Mouse (Mus musculus) layer of hippocampus, adult 9-11 months (tissue): ENCODE data around the gene Ppp1r13l.

Experiments used
- DNase-seq: peaks from one replicate; pipeline ENCODE4 v3.0.0; 2022

Ppp1r13l gene

GRCm38 (mm10) chr7:19369823-19370425 lies 10.4 kb downstream of the Ppp1r13l start:
- DNase-seq: no peak

GRCm38 (mm10) chr7:19373367-19373766 lies 13.8 kb downstream of the Ppp1r13l start:
- DNase-seq: no peak

DNA sequence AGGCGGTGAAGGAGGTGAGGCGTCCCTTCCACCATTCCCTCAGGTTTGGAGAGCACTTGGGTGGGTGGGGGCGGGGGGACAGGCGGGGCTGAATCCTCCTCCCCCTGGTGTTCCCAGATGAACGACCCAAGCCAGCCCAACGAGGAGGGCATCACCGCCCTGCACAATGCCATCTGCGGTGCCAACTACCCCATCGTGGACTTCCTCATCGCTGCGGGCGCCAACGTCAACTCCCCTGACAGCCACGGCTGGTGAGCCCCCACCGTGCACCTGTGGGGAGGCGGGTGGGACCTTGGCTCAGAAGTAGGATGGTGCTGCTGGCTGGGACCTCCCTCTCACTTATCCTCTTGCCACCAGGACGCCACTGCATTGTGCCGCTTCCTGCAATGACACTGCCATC lies 15.8 kb downstream of the Ppp1r13l start:
- DNase-seq: no peak

GRCm38 (mm10) chr7:19376019-19376418 lies 16.5 kb downstream of the Ppp1r13l start:
- DNase-seq: no peak

GRCm38 (mm10) chr7:19378049-19378448 lies 18.5 kb downstream of the Ppp1r13l start:
- DNase-seq: no peak

DNA sequence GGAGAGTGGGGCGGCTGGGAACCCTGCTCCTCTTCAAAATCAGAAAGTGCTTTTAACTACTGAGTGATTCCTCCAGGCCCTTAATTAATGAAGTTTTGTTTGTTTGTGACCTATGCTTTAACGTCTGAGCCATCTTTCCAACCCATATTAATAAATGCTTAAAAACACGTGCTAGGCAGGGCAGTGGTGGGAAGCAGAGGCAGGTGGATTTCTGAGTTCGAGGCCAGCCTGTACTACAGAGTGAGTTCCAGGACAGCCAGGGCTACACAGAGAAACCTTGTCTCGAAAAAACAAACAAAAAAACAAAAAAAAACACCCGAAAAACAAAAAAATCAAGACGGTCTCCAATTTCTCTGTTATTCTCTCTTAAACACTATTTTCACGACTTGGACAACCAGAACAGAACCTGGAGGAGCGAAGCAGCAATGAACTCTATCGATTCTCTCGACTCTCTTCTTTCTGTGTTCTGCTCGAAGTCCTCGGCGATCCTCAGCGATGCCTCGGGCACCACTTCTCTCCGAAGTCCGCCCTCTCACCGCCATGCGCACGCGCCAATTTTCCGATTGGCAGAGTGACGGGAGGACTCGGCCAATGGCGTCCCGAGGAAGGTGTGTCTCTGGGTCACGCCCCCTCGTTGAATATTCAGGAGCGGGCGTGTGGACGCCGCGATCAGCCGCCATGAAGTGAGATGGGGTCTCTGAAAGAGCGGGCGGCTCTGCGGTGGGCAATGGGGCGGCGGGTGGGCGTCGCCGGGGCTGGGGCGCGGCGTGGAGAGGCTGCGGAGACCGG lies 22.0 kb downstream of the Ppp1r13l start, which contains the start of gene Ercc2:
Gene Ercc2 (plus strand): TSS at position 634 of the 789 bp plus-strand sequence.
- DNase-seq: peak; percentile 98

- no peak for DNase-seq
These were observed 22.6 kb downstream of the Ppp1r13l start for GRCm38 (mm10) chr7:19382166-19382541.

GRCm38 (mm10) chr7:19383708-19384107 lies 24.2 kb downstream of the Ppp1r13l start:
- DNase-seq: no peak

DNA sequence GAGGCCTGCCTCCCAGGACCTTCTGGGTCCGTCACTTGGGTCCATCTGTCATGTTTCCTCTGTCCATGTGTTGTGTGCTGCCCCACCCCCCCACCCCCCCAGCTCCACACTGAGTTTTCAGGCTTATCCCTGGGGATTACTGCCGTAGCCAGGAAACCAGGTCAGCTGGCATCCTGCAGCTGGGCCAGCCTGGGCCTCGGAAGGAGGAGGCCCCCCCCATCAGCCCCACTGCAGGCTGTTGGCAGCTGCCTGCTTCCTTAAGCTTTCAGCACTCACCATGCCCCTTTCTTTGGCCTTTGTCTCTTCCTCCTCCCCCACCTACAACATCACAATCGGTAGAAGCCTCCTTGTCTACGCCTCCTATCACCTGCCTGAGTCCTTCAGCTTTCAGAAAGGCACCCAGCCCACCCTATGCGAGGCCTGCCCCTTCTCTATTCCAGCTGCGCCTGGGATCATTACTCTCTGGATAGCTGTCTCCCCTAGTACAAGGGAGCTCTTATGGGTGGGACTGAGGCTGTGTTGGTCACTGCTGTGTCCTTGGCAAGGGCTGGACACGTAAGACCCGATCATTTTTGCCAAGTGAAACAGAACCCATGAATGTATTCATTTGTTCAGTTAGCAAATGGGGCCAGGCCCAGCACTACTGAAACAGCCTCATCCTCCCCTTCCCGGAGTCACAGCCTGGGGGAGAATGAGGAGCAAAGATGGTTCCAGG lies 29.3 kb downstream of the Ppp1r13l start:
- peak; percentile 61 for DNase-seq

- DNase-seq: no peak
These were observed 34.9 kb downstream of the Ppp1r13l start for GRCm38 (mm10) chr7:19394484-19394883.

DNA sequence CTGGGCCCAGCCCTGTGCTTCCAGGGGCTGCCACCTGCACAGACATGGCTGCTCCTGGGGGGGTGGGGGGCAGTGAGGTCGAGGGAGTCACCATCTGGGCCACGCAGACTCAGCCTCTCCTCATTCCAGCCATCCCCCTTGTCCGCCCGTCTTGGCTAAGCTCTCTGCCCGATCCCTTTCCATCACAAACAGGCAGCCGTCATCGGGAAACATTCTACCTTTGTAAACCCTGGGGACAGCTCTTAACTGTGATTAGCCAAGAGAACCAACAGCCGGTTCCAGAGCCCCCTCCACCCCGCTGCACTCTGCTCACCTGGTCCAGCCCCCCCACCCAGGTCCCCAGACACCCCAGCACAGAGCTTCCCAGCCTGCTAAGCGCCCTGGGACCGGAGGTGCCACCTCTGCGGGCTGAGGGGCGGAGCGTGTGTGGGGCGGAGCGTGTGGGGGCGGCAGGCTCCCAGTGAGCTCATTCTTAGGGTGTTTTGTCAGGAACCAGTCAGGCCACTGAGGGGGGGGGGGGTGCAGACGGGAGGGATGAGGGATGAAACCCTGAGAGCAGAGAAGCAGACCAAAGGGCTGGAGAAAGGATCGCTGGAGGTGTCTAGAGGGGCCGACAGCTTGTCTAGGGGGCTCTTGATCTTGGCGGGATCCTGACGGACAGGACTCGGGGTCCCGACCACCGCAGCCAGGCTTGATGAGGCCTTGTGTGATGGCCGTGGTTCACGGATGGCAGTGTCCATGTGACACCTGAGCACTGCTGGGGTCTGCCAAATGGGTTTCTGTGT lies 40.1 kb downstream of the Ppp1r13l start:
- no peak for DNase-seq

DNA sequence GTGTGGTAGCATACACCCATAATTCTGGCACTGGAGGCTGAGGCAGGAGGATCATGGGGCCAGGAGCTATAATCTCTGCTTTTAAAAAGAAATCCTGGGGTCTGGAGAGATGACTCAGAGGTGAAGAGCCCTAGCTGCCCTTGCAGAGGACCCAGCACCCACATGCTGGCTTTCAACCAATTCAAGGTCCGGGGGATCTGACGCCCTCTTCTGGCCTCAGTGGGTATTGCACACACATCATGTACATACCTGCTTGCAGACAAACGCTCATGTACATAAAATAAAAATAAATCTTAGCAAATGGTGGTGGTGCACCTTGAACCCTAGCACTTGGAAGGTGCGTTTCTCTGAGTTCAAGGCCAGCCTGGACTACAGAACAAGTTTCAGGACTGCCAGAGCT lies 41.4 kb downstream of the Ppp1r13l start:
- DNase-seq: no peak

GRCm38 (mm10) chr7:19402535-19403112 lies 43.1 kb downstream of the Ppp1r13l start:
- no peak for DNase-seq

- DNase-seq: no peak
These were observed 44.3 kb downstream of the Ppp1r13l start, which contains the start of gene Klc3 for GRCm38 (mm10) chr7:19403731-19404296. Gene Klc3 (minus strand): TSS chr7:19404104.

DNA sequence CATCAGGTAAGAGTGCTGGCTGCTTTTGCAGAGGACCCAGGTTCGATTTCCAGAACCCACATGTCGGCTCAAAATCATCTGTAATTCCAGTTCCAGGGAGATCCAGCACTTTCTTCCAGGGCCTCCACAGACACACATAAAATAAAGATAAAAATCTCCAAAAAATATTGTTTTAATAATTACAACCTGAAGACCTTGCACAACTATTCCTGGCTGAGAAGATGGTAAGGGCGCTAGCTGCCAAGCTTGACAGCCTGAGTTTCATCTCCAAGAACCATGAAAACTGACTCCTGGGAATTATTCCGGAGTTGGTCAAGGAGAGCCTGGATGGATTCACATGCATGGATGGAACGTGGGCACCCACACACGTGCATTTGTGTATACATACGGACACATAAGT lies 44.9 kb downstream of the Ppp1r13l start, which contains the start of gene Ckm:
Gene Ckm (plus strand): TSS at position 301 of the 400 bp plus-strand sequence.
- DNase-seq: no peak

DNA sequence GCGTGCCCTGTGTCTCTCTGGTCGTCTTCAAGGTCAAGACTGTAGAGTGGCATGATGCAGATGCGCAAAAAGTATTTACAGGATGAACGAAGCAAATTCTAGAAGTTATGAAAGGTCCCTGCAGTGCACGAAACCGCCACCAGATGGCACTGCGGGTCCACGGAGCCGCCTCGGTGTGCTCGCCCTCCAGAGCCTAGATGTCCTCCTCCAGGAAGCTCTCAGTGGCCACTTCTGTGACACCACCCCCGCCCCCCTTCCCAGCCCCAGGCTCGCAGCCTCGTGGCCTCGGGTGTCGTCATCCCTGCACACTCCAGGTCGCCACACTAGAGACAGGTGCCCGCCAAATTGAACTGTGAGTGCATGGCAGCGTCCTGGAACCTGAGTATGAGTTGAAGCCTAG lies 45.9 kb downstream of the Ppp1r13l start:
- DNase-seq: peak; percentile 58

GRCm38 (mm10) chr7:19409753-19410152 lies 50.2 kb downstream of the Ppp1r13l start:
- no peak for DNase-seq

DNA sequence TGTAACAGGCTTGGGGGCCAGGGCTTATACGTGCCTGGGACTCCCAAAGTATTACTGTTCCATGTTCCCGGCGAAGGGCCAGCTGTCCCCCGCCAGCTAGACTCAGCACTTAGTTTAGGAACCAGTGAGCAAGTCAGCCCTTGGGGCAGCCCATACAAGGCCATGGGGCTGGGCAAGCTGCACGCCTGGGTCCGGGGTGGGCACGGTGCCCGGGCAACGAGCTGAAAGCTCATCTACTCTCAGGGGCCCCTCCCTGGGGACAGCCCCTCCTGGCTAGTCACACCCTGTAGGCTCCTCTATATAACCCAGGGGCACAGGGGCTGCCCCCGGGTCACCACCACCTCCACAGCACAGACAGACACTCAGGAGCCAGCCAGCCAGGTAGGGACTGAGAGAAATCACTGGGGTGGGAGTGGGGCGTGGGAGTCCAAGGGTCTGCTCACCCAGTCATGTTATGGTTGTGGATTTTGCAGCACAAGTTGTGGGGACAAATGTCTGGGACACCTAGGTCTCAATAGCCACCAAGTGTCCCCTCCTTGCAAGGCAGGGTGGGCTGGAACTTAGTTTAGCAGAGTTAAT lies 51.3 kb downstream of the Ppp1r13l start:
- DNase-seq: no peak

DNA sequence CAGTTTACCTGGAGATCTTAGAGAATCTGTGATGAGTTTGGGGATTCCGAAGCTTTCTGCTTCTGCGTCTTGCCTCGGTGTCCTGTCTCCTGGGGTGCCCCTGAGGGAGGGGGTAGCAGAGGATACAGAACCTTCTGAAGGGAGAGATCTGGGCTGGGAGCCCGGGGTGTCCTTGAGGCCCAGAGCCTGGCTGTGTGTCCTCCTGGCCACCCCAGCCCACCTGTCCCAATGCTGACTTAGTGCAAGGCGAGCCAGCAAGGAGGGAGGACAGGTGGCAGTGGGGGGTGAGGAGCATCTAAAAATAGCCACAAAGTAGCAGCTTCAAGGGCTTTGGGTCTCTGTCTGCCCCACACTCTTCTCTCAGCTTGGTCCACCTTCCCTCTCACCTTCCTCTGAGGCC lies 52.2 kb downstream of the Ppp1r13l start:
- no peak for DNase-seq

GRCm38 (mm10) chr7:19413525-19413924 lies 54.0 kb downstream of the Ppp1r13l start:
- DNase-seq: no peak

DNA sequence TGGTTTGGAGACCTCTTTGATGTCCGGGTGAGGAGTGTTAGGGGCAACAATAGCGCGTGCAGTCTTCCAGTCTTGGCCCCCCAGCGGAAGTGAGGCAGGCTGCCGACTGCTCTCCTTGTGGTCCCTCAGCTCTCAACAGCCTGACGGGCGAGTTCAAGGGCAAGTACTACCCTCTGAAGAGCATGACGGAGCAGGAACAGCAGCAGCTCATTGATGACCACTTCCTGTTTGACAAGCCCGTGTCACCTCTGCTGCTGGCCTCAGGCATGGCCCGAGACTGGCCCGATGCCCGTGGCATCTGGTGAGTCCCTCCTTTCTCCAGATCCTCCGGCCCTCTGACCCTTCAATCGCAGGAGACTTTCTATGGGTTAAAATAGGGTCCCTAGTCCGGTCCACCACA lies 57.0 kb downstream of the Ppp1r13l start:
- DNase-seq: no peak

GRCm38 (mm10) chr7:19420121-19420520 lies 60.6 kb downstream of the Ppp1r13l start:
- DNase-seq: no peak
